Mouse (Mus musculus) liver, adult (tissue): ENCODE data around the gene 1110017D15Rik.

Experiments
- GATA4 ChIP-seq: IDR thresholded peaks from 2 replicates; pipeline ENCODE4 v1.6.1; 2014; ENCODE audit warnings: mild to moderate bottlenecking, low read length; ENCODE audit not compliant: insufficient replicate concordance

1110017D15Rik gene

DNA sequence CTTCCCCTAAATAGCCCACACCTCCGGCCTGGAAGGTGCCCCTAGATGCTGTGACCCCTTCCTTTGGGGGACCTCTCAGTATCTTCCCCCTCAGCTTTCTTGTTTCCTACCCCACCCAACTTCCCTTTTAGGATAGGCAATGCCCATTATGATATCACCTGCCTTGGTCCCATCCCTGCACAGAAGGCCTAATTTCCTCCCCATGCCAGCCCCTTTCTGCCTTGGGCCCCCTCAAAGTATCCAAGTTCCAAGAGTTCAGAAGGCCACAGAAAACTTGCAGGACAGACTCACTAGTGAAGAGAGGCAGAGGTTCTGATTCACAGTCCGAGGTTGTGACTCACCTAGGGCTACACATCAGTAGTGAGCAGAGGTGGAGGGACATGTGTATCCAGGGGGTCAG lies at the start of gene 1110017D15Rik:
1110017D15Rik (minus strand) TSS at position 101 of the 400 bp plus-strand sequence.
- no peak for TF ChIP-seq GATA4

DNA sequence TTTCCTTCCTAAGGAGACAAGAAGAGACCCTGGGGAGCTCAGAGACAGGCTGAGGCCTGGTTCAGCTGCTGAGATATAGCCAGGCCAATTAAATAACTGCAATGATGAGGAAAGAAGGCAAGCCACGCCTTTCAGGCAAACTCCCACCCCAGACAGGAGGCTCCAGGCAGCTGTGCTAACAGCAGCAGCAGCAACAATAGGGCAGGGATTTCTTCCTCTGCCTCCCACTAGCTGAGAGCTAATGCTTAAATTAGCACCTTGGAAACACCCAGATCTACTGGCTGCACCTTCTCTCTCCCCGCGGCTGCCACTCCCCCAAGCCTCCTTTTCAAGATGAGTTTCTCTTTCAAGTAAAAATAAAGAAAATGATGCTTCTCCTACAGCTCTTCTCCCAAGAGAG lies 49.0 kb upstream of the 1110017D15Rik start:
- no peak for TF ChIP-seq GATA4

DNA sequence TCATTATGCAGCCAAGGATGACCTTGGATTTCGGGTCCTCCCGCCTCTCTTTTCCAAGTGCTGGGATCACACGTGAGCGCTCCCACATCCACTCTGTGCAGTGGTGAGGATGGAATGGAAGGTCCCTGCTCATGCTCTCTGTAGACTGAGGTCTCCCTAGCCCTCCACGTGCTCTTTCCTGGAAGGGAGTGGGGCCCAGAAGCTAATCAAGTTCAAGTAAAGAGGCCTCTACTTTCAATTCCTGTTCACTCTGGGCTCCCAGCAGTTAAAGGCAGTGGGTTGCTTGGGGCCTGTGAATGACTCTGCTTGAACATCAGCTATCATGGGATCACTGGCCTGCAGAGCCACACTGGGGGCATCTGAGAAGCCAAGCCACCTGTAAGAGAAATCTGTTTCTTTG lies 46.2 kb upstream of the 1110017D15Rik start:
- TF ChIP-seq GATA4, result no peak

DNA sequence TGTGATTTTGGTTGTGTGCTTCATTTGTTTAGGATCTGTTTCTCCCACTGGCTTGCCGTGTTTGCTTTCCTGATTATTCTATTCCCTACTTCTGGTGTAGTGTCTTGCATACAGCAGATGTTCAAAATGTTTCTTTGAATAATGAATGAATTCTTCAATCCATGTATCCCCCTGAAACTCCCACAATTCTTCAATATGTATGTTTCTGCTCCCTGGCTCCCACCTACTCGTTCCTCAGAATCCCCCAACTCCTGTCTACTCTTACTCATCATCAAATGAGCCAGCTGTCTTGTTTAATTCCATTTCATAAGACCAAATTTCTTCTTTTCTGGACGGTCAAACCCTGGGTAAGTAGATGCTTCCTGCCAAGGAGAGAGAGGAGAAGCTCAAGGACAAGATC lies 40.0 kb upstream of the 1110017D15Rik start:
- no peak for TF ChIP-seq GATA4

DNA sequence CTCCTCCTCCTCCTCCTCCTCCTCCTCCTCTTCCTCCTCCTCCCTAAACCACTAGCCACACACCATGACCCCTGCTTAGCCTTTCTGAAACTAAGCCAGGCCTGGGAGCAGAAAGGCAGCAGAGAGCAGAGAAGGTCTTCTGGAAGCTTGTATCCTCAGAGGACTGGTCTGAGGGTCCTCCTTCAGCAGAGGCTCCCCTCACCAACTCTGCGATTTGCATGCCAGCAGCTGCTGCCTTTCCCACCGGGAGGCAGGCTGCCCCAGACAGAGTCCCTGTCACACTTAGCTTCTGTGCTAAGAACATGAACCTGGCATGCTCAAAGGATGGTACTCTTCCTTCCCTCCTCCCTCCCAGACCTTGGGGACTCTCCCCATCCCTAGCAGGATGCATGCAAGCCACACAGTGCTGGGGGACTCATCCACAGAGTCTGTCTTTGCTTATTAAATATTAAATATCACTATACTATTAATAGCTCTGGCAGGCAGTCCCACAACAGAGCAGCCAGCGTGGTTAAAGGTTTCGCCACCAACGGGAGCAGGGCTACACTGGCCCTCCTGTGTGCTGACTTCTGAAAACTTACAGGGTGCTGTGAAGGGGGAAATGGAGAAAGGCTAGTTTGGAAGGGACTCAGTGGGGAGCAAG lies 39.3 kb upstream of the 1110017D15Rik start:
- no peak for TF ChIP-seq GATA4

DNA sequence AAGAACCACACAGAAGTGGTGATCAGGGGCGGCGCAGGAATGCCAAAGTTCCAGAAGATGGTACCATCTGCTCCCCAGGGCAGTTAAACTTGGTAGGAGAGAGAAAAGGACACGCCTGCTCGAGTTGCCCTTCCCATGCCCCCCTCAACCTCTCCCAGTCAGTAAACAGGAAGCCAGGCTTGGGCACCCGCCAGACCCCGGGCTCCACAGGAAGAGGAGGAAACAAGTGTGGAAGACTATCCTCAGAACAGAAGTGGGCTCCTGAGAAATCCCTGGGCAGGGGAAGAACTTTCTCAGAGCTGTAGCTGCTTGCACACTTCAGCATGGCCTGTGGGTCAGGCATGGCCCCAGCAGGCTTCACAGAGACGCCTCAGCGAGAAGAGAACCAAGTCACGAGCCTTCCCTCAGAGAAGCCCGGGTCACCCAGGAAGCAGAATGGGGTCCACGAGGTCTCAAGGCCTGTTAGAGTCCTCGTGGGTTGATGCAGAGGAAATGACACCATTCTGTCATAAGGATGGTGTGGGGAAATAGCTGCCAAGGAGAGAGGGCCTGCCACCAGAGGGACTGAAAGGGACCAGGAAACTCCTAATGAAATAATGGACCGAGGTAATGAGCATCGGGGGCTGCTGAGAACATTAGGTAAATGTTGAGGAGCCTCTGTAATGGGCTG lies 38.0 kb upstream of the 1110017D15Rik start:
- no peak for TF ChIP-seq GATA4

DNA sequence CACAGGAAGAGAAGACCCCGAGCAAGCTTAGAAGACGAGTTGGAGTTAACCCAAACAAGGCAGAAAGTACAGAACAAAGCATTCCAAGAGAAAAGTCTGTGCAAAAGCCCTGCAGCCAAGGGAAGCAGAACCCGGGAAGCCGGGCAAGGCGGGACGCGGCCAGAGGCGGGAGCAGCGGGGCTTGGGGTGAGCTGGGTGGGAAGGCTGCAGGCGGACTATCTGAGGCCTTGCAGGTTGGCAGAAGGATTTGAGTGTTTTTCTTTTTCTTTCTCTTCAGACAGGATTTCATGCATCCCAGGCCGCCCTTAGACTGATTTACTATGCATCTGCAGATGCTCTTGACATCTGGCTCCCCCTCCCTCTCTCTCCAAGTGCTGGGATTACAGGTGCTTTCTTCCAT lies 36.0 kb upstream of the 1110017D15Rik start:
- TF ChIP-seq GATA4, result no peak

DNA sequence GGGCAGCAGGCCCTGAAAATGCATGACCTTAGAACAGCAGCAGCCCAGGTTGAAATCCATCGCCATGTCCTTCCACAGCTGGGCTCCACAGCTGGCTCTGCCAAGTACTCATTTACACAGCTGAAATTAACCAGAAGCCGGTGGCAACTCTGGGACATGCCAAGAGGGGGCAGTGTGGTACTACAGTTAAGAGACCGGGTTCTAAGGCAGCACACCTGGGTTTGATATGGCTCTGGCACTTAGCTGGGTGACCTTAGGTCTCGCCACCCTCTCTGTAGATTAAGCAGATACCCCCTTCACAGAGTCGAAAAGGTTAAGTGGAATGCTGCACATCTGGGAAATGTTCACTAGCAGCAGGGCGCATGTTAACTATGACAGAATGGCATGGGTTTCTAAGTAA lies 35.4 kb upstream of the 1110017D15Rik start:
- TF ChIP-seq GATA4, result no peak

DNA sequence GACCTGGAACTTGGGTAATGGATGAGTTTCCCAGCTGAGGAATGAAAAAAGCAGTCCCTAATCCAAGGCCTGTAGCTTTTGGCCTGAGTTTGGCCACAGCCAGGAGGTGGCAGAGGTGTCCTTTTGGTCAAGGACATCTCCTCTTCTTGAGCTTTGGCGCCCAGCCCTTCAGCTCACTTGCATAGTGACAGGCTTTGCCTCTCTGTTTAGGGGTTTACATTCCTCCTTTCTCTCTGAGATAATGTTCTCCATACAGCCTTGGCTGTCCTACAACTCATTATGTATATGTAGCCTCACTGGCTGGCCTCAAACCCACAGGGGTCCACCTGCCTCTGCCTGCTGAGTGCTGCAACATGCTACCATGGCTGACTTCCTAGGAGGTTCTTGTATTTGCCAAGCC lies 30.0 kb upstream of the 1110017D15Rik start:
- no peak for TF ChIP-seq GATA4

DNA sequence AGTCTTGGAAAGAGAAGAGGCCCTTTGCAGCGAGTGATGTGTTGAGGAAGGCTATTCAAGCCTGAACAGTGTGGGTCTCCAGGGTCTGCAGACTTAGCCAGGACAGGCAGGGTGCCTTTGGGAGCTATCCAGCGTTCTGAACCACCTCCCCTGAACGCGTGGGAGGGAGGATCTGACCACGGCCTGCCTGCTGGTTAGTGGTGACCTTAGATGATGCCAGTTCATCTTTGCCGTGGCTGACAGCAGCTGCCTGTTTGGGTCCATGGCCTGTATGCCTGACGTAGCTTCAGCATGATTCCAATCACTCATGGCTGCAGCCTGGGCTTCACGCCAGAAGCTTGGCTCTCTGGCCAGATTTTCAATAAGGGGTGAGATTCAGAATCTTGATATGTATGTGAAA lies 28.9 kb upstream of the 1110017D15Rik start:
- no peak for TF ChIP-seq GATA4

DNA sequence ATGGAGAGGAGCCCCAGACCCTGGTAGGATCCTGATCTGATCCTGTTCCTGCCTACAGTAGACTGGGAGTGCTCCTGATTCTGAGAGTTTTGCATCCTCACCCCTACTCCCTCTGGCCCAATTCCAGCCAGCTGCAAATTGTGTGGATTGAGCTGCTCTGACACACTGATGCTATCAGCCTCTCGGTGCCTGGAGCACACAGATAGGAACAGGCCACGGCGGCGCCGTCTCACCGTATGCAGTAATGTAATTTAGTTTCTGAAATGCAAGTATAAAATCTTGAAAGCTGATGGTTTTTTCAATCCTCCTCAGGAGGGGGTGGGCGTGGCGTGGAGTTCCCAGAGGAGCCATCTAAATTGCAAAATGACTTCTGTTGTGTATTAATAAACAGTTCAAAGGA lies 25.0 kb upstream of the 1110017D15Rik start:
- no peak for TF ChIP-seq GATA4

DNA sequence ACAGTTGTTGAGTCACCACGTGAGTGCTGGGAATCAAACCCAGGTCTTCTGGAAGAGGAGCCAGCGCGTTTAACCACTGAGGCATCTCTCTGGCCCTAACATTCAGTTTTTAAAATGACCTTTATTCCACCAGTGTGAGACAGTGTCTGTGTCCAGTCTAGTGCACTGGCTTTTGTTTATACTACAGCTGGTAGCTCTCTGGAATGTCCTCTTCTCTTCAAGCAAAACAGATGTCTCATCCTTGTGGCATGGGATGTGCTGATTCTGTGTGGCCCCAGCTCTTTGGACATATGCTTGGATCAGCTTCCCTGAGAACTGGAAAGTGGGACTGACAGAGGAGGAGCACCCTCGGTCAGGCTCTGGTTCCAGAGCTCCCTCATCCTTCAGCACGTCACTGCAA lies 17.7 kb upstream of the 1110017D15Rik start:
- no peak for TF ChIP-seq GATA4

DNA sequence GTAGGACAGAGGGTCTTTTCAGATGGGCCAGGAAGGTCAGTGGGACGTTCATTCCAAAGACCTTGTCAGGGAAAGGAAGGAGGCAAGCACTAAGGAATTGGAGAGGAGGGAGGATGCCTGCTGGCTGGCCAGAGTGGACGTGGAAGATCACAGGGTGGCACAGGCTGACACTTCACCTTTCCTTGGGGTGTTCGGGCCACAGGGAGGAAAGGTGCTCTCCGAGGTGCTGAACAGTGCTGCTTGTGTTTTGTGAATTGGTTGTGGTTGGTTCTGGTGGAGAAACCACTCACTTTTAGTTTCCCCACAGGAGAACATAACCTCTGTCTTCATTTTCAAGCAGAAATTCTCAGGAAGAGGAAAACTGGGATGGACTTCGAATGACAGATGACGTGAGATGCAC lies 15.3 kb upstream of the 1110017D15Rik start:
- TF ChIP-seq GATA4, result no peak

DNA sequence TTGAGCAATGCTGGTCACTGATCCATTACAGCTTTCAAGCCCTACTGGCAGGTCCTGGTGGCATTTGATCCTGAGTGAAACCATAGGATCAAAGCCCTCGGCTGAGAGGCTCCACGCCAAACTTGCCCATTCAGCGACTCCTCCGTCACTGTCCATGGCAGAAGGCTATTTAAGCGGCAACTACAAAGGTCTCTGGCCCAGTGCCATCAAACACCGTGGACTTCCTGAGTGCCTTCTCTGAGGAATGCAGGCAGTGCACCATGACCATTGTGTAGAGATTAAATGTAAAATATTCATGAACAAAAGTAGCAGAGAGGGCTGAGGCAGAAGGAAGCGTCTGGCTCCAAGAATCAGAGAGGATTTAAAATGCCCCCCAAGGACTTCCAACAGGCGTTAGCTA lies 10.9 kb upstream of the 1110017D15Rik start:
- no peak for TF ChIP-seq GATA4

DNA sequence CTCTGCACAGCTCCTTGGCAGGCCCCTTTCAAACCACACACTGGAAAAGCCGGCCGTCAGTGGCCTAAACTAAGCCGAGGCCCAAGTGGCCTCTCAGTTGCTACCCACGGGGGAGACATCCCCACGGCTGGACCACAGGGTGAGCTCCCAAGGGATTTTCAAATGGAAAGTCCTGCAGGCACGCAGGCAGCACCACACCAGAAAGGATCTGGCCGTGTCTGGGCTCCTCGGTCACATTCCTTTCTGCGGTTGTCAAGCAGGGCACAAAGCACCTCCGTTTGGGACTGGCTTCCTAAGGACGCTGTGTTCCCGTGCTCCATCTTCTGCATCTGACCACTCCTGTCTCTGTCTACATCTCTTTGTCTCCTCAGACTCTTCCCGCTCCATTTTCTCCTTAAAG lies 9.9 kb upstream of the 1110017D15Rik start:
- no peak for TF ChIP-seq GATA4

DNA sequence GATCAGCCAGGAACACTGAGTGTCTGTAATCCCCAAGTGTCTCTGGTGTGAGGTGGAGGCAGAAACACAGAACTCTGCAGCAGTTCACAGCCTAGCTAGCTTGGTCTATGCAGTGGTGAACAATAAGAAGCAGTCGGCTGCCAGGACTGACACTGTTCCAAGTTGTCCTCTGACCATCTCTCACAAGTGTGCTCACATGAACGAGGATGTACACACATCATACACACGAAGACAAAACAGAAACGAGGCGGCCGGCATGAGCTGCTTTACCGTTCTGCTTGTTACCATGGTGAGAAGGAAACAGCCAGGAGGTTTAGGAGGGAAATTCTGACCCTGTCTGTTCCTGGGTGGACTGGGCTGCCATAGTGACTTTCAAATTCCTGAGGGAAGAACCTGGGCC lies 9.4 kb upstream of the 1110017D15Rik start:
- no peak for TF ChIP-seq GATA4

DNA sequence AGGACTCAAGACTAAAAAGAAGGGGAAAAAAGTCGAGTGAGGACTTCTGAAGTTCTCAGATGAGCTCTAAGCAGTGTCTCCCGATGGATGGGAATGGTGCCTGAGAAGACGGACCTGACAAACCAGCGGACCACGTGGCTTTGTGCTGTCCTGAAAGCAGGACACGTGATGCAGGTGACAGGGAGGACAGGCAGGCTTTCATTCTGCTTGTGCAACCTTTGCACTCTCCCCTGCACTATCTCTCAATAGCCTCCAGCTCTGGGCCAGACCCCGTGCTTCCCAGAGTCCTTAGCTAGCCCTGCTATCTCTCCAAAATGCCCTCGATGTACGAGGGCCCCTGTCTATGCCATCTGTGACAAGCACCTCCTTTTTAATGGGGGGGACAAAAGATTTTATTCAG lies 7.7 kb upstream of the 1110017D15Rik start:
- no peak for TF ChIP-seq GATA4
